24 mouse cellular contexts compared by ENCODE assay signal in the genomic region with DNA sequence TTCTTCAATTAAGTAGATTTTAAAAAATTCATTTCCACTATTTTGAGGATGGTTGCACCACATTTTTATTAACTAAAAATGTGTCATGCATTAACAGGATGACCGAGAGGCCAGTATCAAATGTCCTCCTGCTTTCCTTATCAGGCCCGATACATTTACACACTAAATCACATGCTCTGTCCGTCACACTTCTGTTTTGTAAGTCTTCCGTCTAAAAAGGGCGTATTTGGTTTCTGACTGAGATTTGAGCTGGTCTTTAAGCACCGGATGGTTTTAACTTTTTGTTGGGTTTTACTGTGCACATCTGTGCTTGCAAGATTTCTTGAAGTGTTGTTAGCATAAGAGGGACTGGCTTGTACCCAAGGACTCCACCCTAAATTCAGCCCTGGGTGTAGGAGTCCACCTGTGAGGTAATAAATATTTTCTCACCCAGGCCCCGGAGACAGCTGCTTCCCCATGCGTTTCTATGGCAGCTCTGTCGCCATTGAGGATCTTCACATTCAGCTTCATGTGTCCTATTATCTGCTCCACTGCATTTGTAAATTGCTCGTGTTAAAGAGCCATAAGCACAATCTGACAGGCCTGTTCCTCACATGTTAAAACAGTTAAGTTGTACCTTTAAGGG.
DNase-seq lines count a peak whose midpoint lies in the region; ATAC-seq lines count a peak whose summit lies in the region.
"Had no signal": no experiment of that assay in that cellular context is flagged by ENCODE, and none has a peak within 500 bp of the region (broad histone marks: within the 10 kb centered on the region; RNA-seq: fewer than 3 reads in every experiment).

No protein-coding gene starts in this region.

- no peaks in the 10 kb centered on the region for H3K9me3 ChIP-seq in forebrain, embryonic 13.5 days (replicated peaks)
- no peaks in the 10 kb centered on the region for H3K9me3 ChIP-seq in forebrain, embryonic 11.5 days (ENCODE audit: control insufficient read depth, low read length)
- H3K9me3 ChIP-seq in kidney, embryonic 15.5 days (replicated peaks): no peaks in the 10 kb centered on the region
- no peaks in the 10 kb centered on the region for H3K9me3 ChIP-seq in neural tube, embryonic 14.5 days (ENCODE audit: control insufficient read depth, low read length)
- no peaks in the 10 kb centered on the region for H3K9me3 ChIP-seq in neural tube, embryonic 15.5 days (replicated peaks)
- H3K9me3 ChIP-seq: limb, embryonic 15.5 days; liver, embryonic 15.5 days; stomach, embryonic 15.5 days had no signal

- no peak overlapping the region for H3K4me2 ChIP-seq in forebrain, embryonic 13.5 days
- no peak overlapping the region for H3K4me2 ChIP-seq in forebrain, embryonic 11.5 days (ENCODE audit: low read depth, low read length, severe bottlenecking)
- no peak overlapping the region for H3K4me2 ChIP-seq in kidney, embryonic 15.5 days
- H3K4me2 ChIP-seq in neural tube, embryonic 14.5 days (ENCODE audit: low read depth, low read length): no peak overlapping the region
- no peak overlapping the region for H3K4me2 ChIP-seq in neural tube, embryonic 15.5 days
- H3K4me2 ChIP-seq: heart, embryonic 11.5 days; limb, embryonic 15.5 days; liver, embryonic 15.5 days; stomach, embryonic 15.5 days had no signal

- no peak overlapping the region for H3K4me3 ChIP-seq in forebrain, embryonic 13.5 days
- H3K4me3 ChIP-seq in forebrain, embryonic 11.5 days (ENCODE audit: low read depth, low read length): no peak overlapping the region
- no peak overlapping the region for H3K4me3 ChIP-seq in kidney, embryonic 15.5 days (replicated peaks)
- no peak overlapping the region for H3K4me3 ChIP-seq in neural tube, embryonic 14.5 days (ENCODE audit: low read depth, low read length)
- H3K4me3 ChIP-seq in neural tube, embryonic 15.5 days (replicated peaks): no peak overlapping the region
- H3K4me3 ChIP-seq: gastrocnemius, adult 2 months; limb, embryonic 15.5 days; liver, embryonic 15.5 days; stomach, embryonic 15.5 days had no signal

- H3K4me1 ChIP-seq in forebrain, embryonic 13.5 days: peaks cover 25% of the 10 kb centered on the region
- H3K4me1 ChIP-seq in forebrain, embryonic 11.5 days (replicated peaks; ENCODE audit: control insufficient read depth, insufficient read depth, low read length): 0 out of 2 replicates have a peak, but pooled peaks cover 2% of the 10 kb centered on the region
- H3K4me1 ChIP-seq in kidney, embryonic 15.5 days: peaks cover 20% of the 10 kb centered on the region
- no peaks in the 10 kb centered on the region for H3K4me1 ChIP-seq in neural tube, embryonic 14.5 days (ENCODE audit: control insufficient read depth, insufficient read depth, low read length)
- peaks cover 10% of the 10 kb centered on the region for H3K4me1 ChIP-seq in neural tube, embryonic 15.5 days
- H3K4me1 ChIP-seq: limb, embryonic 15.5 days; stomach, embryonic 15.5 days had no signal

- no peak overlapping the region for H3K9ac ChIP-seq in forebrain, embryonic 13.5 days
- H3K9ac ChIP-seq in forebrain, embryonic 11.5 days (ENCODE audit: low read length): no peak overlapping the region
- H3K9ac ChIP-seq in kidney, embryonic 15.5 days: no peak overlapping the region
- H3K9ac ChIP-seq in neural tube, embryonic 14.5 days (replicated peaks; ENCODE audit: low read depth, low read length): no peak overlapping the region
- H3K9ac ChIP-seq in neural tube, embryonic 15.5 days (replicated peaks): no peak overlapping the region
- H3K9ac ChIP-seq: limb, embryonic 15.5 days; liver, embryonic 15.5 days; stomach, embryonic 15.5 days had no signal

- no peaks in the 10 kb centered on the region for H3K36me3 ChIP-seq in forebrain, embryonic 13.5 days (ENCODE audit: poor library complexity, severe bottlenecking)
- no peaks in the 10 kb centered on the region for H3K36me3 ChIP-seq in forebrain, embryonic 11.5 days (ENCODE audit: control insufficient read depth, insufficient read depth, low read length)
- H3K36me3 ChIP-seq in kidney, embryonic 15.5 days: no peaks in the 10 kb centered on the region
- no peaks in the 10 kb centered on the region for H3K36me3 ChIP-seq in neural tube, embryonic 14.5 days (ENCODE audit: control insufficient read depth, insufficient read depth, low read length)
- no peaks in the 10 kb centered on the region for H3K36me3 ChIP-seq in neural tube, embryonic 15.5 days
- H3K36me3 ChIP-seq: limb, embryonic 15.5 days; liver, embryonic 15.5 days; stomach, embryonic 15.5 days had no signal

- peak overlapping the region; percentile 57 for H3K27ac ChIP-seq in forebrain, embryonic 13.5 days
- H3K27ac ChIP-seq in forebrain, embryonic 11.5 days (ENCODE audit: low read depth, low read length): no peak overlapping the region
- peak overlapping the region; percentile 29; the same call in 1 of the 2 replicates for H3K27ac ChIP-seq in kidney, embryonic 15.5 days
- H3K27ac ChIP-seq in neural tube, embryonic 14.5 days (ENCODE audit: low read depth, low read length): no peak overlapping the region
- H3K27ac ChIP-seq in neural tube, embryonic 15.5 days (replicated peaks): no peak overlapping the region
- H3K27ac ChIP-seq: gastrocnemius, adult 2 months; limb, embryonic 15.5 days; liver, embryonic 15.5 days; stomach, embryonic 15.5 days had no signal

- 60% methylated on average over 10 of the region's 10 CpGs for WGBS in forebrain, embryonic 13.5 days
- 67% methylated on average over 10 of the region's 10 CpGs for WGBS in forebrain, embryonic 11.5 days
- WGBS in kidney, embryonic 15.5 days: 27% methylated on average over 10 of the region's 10 CpGs
- WGBS in neural tube, embryonic 14.5 days: 46% methylated on average over 10 of the region's 10 CpGs
- 45% methylated on average over 10 of the region's 10 CpGs for WGBS in neural tube, embryonic 15.5 days

- no peaks in the 10 kb centered on the region for H3K27me3 ChIP-seq in forebrain, embryonic 13.5 days
- H3K27me3 ChIP-seq in forebrain, embryonic 11.5 days (ENCODE audit: control insufficient read depth, insufficient read depth, low read length): no peaks in the 10 kb centered on the region
- H3K27me3 ChIP-seq in kidney, embryonic 15.5 days: no peaks in the 10 kb centered on the region
- no peaks in the 10 kb centered on the region for H3K27me3 ChIP-seq in neural tube, embryonic 14.5 days (ENCODE audit: control insufficient read depth, insufficient read depth, low read length)
- H3K27me3 ChIP-seq in neural tube, embryonic 15.5 days (replicated peaks): no peaks in the 10 kb centered on the region
- H3K27me3 ChIP-seq: CH12.LX; limb, embryonic 15.5 days; liver, embryonic 15.5 days; stomach, embryonic 15.5 days had no signal

- no peak for DNase-seq in forebrain, embryonic 11.5 days (ENCODE audit: low spot score)
- DNase-seq in kidney, postnatal 14 days: no peak
- no peak for DNase-seq in ovary, adult 18-20 months (ENCODE audit: low spot score)
- DNase-seq in cerebellum, adult 18-20 months: no peak
- DNase-seq: adrenal gland, postnatal 14 days; cerebellum, adult 11 months; cerebellum, postnatal 25 days; embryo, embryonic 11 days; gastrocnemius, adult 2 months; heart, postnatal 10 days; kidney, adult 9 months; right cerebral cortex, postnatal 14 days; thymus, adult 18-20 months; thymus, postnatal 4 days had no signal

- peak; percentile 50; the same call in 1 of the 2 replicates for ATAC-seq in forebrain, embryonic 13.5 days
- no peak for ATAC-seq in forebrain, embryonic 11.5 days (replicated peaks; ENCODE audit: low FRiP score)
- peak; percentile 82 for ATAC-seq in kidney, embryonic 15.5 days (replicated peaks; ENCODE audit: low FRiP score)
- peak; percentile 51; the same call in 1 of the 2 replicates for ATAC-seq in neural tube, embryonic 14.5 days (ENCODE audit: low read depth)
- no peak for ATAC-seq in neural tube, embryonic 15.5 days (ENCODE audit: low FRiP score)
- ATAC-seq: midbrain, embryonic 16.5 days had no signal

Comparison
In these comparisons a context has a peak if more than half of its experiments do, and no peak if none do; other contexts are left out.
1. ATAC-seq: peak in forebrain, embryonic 13.5 days (single experiment), kidney, embryonic 15.5 days (single experiment) and neural tube, embryonic 14.5 days (single experiment); none in forebrain, embryonic 11.5 days (single experiment) and neural tube, embryonic 15.5 days (single experiment).
2. H3K27ac ChIP-seq: peak in forebrain, embryonic 13.5 days (single experiment) and kidney, embryonic 15.5 days (single experiment); none in forebrain, embryonic 11.5 days (single experiment), neural tube, embryonic 14.5 days (single experiment) and neural tube, embryonic 15.5 days (single experiment).